Mouse (Mus musculus) activated CD4-positive, CD25-positive, alpha-beta regulatory T cell, adult 4 months (primary cell): Measurements from ENCODE around the gene Olfr1339. TPM values are rescaled to one million over a fixed set of nuclear protein-coding genes. Genes with fewer than 3 reads are reported as not detected.

Source experiments
- ATAC-seq: one replicate; pipeline ENCODE4 v1.8.0; 2017
- polyA plus RNA-seq, 2 experiments: library from polyadenylated mRNA; unstranded; fragments of 100-300 nt; shearing (Covaris generic); gene quantifications; one replicate each; pipeline ENCODE4 v1.2.1; 2017

Olfr1339 gene
- polyA plus RNA-seq = not detected

DNA sequence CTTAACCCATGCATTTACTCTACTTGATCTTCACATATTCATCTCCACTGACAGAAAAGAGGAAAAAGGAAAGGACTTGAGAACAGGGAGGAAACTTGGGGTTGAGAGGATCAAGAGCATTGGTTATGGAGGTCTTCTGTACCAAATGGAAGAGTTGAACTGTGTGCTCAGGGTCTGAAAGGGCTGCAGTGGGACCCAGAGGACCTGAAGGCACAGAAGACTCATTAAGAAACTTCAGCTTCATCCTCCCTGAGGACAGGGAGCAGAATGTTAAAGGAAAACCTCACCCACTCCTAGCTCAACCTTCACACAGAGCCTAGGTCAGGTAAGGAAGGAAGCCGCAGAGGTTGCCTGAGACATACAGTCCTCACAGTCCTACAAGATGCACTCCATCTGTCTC, at the start of gene Olfr1339:
TSS of gene Olfr1339 (plus strand) at position 301 of the 400 bp plus-strand sequence.
- no peak for ATAC-seq

DNA sequence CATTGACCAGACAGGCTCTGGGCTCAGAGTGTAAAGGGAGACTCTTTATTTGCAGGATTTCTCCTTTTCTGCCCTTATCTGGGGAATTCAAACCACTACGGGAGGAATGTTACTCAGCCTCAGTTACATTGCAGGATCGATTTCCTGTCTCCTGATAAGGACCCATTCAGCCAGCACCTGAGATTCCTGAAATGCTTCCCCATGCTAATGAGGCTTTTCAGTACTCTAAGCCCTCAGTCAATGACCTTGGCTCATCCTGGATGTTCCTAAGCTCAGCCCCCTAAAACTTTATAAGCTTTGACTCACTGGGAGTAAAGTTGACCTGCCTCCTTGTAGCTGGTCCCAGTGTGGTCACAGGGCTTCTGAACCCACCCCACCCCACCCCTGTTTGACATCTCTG, 44.9 kb upstream of the Olfr1339 start:
- ATAC-seq = no peak

DNA sequence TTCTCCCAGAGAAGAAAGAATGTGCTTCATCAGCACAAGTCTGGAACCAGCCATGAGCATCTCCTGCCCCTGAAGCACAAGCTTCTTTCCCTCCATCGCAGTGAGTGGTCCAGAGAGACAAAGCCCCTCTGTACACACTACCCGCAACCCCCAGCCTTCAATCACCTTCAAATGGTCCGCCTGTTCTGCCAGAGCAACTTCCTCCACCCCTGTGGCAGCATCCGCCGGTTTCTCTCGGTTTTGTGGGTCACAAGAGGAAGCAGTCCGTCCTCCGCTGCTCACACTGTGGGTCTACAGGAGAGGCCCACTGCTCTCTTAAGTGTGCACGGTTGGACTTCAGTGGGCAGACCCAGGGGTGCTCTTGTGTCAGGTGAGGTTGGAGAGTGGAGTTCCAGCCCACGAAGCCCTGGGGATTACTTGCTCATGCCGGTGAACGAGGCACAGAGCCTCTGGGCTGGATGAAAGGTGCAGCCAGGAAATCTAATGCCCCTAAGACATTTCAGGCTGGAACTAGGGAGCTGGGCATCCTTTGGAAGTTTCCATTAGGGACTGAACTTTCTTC, 39.5 kb upstream of the Olfr1339 start, which contains the start of gene Olfr1342:
TSS of gene Olfr1342 (minus strand) at position 345 of the 562 bp plus-strand sequence.
- no peak for ATAC-seq

DNA sequence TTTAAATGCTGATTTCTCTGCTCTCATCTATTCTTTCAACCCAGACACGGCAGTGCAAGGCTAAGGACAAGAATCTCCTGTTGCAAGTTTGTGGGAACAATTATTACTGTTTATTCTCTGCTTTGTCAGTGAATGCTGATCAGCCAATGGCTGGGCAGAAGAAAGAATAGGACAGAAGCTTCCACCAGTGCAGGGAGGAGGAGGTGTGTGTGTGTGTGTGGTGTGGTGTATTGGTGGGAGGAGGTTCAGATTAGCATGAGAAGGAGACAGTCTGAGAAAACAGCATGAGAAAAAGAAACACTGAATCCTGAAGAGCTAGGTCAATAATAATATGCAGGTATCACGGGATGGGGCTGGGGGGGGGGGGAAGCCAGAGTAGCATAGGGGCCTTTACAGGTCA, 38.2 kb upstream of the Olfr1339 start:
- no peak for ATAC-seq

DNA sequence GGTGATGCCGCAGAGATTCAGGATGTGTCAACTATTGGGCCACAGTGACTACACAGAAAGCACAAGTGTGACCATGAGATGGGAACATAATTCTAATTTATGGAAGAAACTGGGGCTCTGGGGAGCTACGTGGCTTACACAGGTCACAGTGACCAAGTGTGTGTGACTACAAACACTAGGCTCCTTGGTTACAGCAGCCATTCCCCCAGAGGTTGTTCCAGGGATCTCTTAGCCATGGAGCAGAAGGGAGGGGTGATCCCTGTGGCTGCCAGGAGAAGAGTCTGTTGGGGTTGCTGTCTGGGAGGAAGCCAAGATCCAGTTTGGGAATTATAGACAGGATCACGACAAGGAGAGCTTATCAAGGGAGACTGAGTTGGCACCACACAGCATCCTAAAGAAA, 28.8 kb upstream of the Olfr1339 start, which contains the start of gene Olfr1341:
TSS of gene Olfr1341 (plus strand) at position 301 of the 400 bp plus-strand sequence.
- no peak for ATAC-seq

DNA sequence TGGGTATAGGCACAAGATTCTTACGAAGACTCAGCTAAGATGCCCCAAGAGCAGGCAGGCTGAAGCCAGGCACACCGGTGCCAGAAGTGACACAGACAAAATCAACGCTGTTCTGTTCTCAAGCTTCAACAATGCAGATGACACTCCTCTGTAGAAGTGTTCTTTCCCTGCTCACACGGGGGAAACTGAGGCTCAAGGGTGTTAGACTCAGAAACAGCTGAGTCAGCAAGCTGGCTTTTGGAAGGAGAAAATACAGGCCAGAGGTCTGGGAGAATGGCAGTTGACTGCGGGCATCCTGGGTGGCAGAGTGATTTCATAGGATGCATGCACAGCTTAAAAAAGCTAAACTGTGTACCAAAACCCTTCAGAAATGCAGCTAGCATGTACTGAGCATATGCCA, 23.9 kb upstream of the Olfr1339 start:
- ATAC-seq = no peak

DNA sequence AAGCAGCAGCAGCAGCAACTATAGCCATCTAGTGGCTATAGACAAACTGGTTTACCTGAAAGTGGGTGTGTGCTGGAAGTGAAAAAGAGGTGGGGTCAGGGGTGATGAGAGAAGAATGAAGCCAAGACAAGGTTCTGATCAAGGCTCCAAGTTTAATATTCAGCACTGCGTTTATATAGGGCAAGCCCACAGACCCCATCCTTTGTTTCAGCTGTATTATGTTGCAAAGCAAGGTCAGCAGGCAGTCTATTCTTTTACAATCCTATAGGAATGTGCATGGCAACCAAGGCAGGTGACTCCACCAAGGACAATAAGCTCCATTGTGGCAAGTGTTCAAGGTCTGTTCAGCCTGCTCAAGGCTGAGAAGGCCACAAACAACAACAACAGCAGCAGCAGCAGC, 20.3 kb upstream of the Olfr1339 start:
- ATAC-seq = no peak

DNA sequence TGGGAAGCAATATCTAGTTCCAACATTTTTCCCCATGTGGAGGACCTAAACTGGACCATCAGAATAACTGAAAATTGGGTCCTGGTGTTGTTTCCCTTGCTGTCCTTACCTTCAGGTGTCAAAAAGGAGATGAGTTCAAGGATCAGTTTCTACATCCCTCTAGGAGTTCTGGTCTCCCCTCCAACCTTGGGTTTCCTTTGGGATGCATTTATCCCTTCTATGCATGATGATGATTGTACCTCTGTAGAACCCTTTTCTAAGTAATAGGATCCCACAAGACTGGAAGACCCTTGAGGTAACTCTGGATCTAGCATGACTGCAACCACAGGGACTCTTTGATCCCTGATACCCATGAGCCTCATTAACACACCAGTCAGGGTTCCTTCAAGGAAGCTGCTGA, 12.1 kb upstream of the Olfr1339 start, which contains the start of gene Olfr1340:
TSS of gene Olfr1340 (plus strand) at position 301 of the 400 bp plus-strand sequence.
- ATAC-seq = no peak

DNA sequence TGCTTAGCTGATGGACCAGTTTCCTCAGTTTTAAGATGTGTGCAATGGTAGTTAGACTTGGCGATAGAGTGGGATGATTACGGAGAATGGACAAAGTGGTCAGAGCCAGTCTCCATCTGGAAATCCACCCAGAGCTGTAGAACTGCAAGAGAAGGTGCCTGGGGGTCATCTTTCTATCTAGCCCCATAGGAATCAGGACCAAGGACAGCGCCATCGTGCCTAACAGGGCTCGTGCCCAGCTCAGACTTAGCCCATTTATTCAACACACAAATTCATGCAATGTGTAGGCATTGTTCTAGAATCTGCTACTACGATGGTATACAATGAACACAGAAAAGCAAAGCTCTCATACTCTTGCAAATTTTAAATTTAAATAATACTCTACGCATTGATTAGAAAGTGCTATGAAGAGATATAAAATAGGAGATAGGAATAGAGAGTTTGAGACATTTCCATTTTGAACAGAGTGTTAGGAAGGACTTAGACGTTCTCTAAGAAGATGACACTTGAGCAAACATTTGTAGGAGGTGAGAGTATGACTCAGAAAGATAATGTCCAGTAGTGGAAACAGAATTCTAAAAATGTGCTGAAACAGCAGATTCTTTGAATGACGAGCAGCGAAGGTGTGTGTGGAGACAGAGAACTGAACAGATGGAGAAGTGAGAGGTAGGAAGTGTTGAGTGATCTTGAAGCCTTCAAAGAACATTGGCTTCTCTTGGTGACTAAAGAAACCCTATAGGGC, 10.1 kb upstream of the Olfr1339 start:
- ATAC-seq = no peak

DNA sequence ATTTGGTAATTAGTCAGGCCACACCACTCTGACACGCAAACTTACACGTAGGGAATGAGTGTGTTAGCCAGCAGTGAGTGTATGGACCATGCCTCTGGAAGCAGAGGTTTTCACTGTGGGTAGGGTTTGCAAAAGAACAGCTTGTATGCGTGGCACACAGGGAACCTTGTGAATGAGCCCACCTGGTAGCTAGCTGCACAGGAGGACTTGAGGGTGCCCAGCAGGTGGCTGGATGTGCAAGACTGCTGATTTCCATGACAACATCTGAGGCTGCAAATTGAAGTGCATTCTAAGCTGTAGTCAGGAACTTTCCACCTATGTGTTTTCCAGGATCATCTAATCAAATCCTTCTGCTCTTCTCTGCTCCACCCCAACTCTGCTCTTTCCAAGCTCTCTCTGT, 7.6 kb downstream of the Olfr1339 start:
- ATAC-seq = no peak

DNA sequence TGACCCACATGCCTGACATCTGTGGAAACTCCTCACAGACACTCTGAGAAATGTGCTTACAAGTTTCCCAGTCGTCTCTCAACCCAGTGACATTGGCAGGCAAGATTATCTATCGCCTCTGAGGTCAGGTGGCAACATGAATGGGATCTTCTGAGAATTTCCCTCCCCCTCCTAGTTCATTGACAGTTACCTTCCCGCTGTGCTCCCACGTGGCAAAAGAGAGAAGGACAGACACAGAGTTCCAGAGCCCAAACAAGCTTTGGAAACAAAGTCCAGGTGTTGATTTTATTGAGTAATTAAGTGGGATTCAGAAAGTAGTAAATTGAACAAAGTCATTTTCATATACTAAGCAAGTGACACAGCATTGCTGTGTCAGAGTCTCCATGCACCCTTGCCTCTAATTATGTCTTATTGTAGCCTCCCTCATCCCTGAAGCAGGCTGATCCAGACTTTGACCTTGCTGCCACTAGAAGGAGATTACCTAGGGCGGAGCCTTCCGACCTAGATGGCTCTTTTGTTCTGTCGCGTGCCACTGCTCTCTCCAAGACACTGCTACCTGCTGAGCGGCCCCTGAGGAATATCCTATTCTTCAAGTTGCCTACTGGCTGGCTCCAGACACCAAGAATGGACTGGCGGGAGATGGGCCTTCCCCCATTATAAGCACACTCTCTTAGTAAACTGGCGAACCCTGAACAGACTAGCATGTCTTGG, 9.2 kb downstream of the Olfr1339 start:
- ATAC-seq = no peak

DNA sequence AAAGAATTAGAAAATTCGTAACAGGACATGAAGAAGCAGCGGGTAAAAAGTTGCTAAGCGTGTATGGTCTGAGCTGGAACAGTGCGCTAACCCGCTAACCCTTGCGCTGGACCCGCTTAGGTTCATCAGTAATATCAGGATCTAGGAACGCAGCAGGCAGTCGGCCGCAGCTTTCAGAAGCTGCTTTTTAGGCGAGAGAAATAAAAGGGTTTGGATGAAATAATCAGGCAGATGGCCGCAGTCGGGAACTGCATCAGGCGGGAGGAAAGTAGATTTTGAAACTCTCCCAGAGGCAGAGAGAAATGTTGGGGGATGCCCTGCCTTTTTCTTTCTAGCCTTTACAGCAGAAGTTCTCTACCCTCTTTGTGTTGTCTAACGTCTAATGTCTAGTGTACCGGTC, 9.9 kb downstream of the Olfr1339 start:
- ATAC-seq = no peak

DNA sequence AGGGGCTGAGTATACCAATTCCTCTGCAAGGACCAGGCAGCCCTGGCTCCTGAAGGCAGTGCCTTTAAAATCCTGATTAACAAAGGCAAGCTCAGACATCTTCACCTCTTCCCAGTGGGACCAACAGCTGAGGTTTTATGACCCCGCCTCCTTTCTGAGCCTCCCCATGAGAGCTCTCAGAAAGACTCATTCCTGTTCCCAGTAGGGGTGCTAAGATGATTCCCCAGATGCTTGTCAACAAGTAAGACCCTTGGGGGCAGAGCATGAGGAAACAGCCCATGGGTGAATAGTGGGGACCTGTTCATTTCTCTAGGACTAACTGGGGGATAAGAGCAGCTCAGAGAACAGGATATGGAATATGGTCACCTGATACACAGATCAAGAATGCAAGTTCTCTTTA, 26.7 kb downstream of the Olfr1339 start, which contains the start of gene Olfr1338:
TSS of gene Olfr1338 (minus strand) at position 101 of the 400 bp plus-strand sequence.
- no peak for ATAC-seq

DNA sequence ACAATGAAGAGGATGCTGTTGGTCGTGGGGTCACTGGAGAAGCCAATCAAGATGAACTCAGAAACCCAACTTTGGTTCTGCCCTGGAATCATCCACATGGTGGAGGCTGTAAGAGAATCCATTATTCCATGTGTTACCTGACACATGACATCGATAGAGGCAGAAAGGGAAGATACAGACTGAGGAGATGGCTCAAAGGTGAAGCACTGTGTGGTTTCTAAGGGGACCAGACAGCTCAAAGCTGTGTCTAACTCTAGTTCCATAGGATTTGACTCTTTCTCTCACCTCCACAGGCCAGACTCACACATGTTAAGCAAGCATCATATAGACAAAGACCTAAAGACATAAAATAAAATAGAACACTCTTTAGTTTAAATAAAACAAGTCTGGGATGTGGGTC, 50.5 kb downstream of the Olfr1339 start, which contains the start of gene Olfr1337:
TSS of gene Olfr1337 (minus strand) at position 101 of the 400 bp plus-strand sequence.
- no peak for ATAC-seq

Other genes starting within 250 kb of the Olfr1339 start
- not detected for gene Tie1, start 242.1 kb upstream of the Olfr1339 start, polyA plus RNA-seq
- not detected for gene 2610528J11Rik, start 205.2 kb upstream of the Olfr1339 start, polyA plus RNA-seq
- not detected for gene Tmem125, start 188.1 kb upstream of the Olfr1339 start, polyA plus RNA-seq
- not detected for gene Cfap57, start 111.4 kb upstream of the Olfr1339 start, polyA plus RNA-seq
- 100 to 1,000 TPM; 163 to 165 TPM for gene Ebna1bp2, start 111.4 kb upstream of the Olfr1339 start, polyA plus RNA-seq
- not detected for gene Olfr62, start 73.2 kb upstream of the Olfr1339 start, polyA plus RNA-seq
- gene Olfr1342, start 39.4 kb upstream of the Olfr1339 start, polyA plus RNA-seq = not detected
- gene Olfr1341, start 28.7 kb upstream of the Olfr1339 start, polyA plus RNA-seq = not detected
- gene Olfr1340, start 12.0 kb upstream of the Olfr1339 start, polyA plus RNA-seq = not detected
- under 1 TPM in 1 of 2 experiments, not detected in 1; 0.20 TPM for gene Olfr1338, start 26.6 kb downstream of the Olfr1339 start, polyA plus RNA-seq
- gene Olfr1337, start 50.4 kb downstream of the Olfr1339 start, polyA plus RNA-seq = not detected
- not detected for gene Olfr1335, start 77.8 kb downstream of the Olfr1339 start, polyA plus RNA-seq
- gene Olfr1333, start 104.1 kb downstream of the Olfr1339 start, polyA plus RNA-seq = not detected
- under 1 TPM in 1 of 2 experiments, not detected in 1; 0.17 TPM for gene Olfr1331, start 132.5 kb downstream of the Olfr1339 start, polyA plus RNA-seq
- under 1 TPM in 1 of 2 experiments, not detected in 1; 0.21 TPM for gene Olfr1330, start 156.4 kb downstream of the Olfr1339 start, polyA plus RNA-seq
- not detected for gene Olfr1329, start 185.3 kb downstream of the Olfr1339 start, polyA plus RNA-seq
- gene Olfr1328, start 206.4 kb downstream of the Olfr1339 start, polyA plus RNA-seq = not detected
- gene Lao1, start 229.4 kb downstream of the Olfr1339 start, polyA plus RNA-seq = not detected